Mouse (Mus musculus) central nervous system, embryonic 14 days (tissue): ENCODE data around the gene Cacng3. TPM values are rescaled to one million over a fixed set of nuclear protein-coding genes. Genes with fewer than 3 reads are reported as not detected.

Experiments used
- polyA plus RNA-seq: library from polyadenylated mRNA; depleted of rRNA; stranded (reverse); fragments of >200 nt; gene quantifications from 2 replicates; pipeline ENCODE4 v1.2.3, GENCODE M21; 2012; rRNA removed

Gene Cacng3
- 3.9 and 5.2 TPM in 2 replicates for polyA plus RNA-seq

DNA sequence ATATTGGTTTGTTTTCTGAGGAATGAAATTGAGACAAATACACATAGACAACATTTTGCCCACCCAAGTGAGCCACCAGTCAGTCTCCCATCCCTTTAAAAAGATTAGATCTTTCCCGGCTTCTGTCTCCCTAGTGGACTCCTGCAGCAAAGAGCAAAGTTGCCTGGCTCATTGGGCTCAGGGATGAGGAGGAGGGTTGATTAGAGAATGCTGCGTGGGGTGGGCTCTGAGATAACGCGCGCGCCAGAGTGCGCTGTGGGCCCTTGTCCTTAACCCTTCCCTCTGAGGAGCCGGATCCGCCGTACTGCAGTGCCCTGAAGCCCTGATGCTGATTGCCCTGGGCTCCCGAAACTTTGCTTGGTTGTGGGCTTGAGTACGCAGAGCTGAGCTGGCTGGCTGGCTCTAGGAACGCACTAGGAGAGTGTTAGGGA lies at the start of gene Cacng3:
Gene Cacng3, plus strand, starts transcription at position 51 of the 431 bp plus-strand sequence.

